ENCODE assay signal across 31 mouse cellular contexts in the genomic region with DNA sequence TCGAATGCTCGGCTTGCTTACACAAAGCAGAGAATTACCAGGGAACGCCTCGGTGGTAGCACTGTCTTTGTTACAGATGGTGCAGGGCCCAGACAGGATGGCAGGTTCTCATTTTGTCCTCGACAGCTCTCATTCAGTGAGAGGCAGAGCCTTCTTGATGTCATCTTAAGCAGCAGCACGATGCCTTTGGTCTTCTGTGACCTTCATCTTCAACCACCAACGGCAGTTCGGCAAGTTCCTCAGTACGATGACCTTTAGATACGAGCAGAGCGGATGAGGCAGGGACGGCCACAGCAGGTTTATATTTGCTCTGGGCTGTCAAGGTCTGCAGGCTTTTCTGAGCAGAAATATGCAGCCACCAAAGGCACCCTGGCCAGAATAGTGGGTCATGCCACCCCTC. TPM values are rescaled to one million over a fixed set of nuclear protein-coding genes. Genes with fewer than 3 reads are reported as not detected.
"Had no signal": no experiment of that assay in that cellular context is flagged by ENCODE, and none has a peak within 500 bp of the region (broad histone marks: within the 10 kb centered on the region; RNA-seq: fewer than 3 reads in every experiment).

No protein-coding gene starts in this region.

- ATAC-seq: liver, postnatal 0 days; lung, postnatal 0 days; midbrain, embryonic 13.5 days; midbrain, embryonic 16.5 days had no signal

- DNase-seq: kidney, postnatal 25 days; layer of hippocampus, adult 9-11 months; left cerebral cortex, postnatal 4 days; liver, postnatal 0 days; lung, embryonic 14.5 days; right cerebral cortex, adult 18-20 months; right cerebral cortex, postnatal 14 days; right cerebral cortex, postnatal 4 days; thymus, adult 2 months; thymus, postnatal 14 days; thymus, postnatal 4 days had no signal

RNA-seq across cellular contexts. Expression of a gene that starts 11.2 kb away (rescaled TPM):
- total RNA-seq: megakaryocyte, adult 5-6 weeks; monocyte, adult 5-6 weeks; neutrophil, adult 5-6 weeks had no signal
- polyA plus RNA-seq: limb, embryonic 12.5 days; limb, embryonic 15.5 days; macrophage; midbrain, embryonic 10.5 days; midbrain, embryonic 13.5 days; myocyte; neural tube, embryonic 13.5 days; stomach, embryonic 14.5 days; stomach, postnatal 0 days had no signal

RNA-seq across cellular contexts. Expression of a gene that starts 17.4 kb away (rescaled TPM):
- total RNA-seq: layer of hippocampus, adult 2 months had no signal
- polyA plus RNA-seq: midbrain, embryonic 10.5 days; myocyte had no signal

RNA-seq across cellular contexts. Expression of a gene that starts 50.3 kb away (rescaled TPM):
- total RNA-seq: monocyte, adult 5-6 weeks; neutrophil, adult 5-6 weeks had no signal
- polyA plus RNA-seq: lung, embryonic 14.5 days; macrophage; stomach, embryonic 14.5 days had no signal

RNA-seq across cellular contexts. Expression of a gene that starts 55.7 kb away (rescaled TPM):
- total RNA-seq: megakaryocyte, adult 5-6 weeks; monocyte, adult 5-6 weeks had no signal
- polyA plus RNA-seq: kidney, embryonic 14.5 days; kidney, postnatal 0 days; large intestine, adult 2 months; limb, embryonic 12.5 days; liver, embryonic 11.5 days; liver, embryonic 14.5 days; liver, postnatal 0 days; lung, embryonic 14.5 days; macrophage; midbrain, embryonic 13.5 days; midbrain, embryonic 16.5 days; myocyte; stomach, embryonic 14.5 days; stomach, postnatal 0 days had no signal
